Mouse (Mus musculus): ENCODE data around the gene Ccdc8.
"Not testable (repeated sequence)": the region's sequence is repeated elsewhere in the genome, so short reads cannot be mapped to it uniquely, and the experiment has no call there.

Gene Ccdc8

GRCm38 (mm10) chr7:16992451-16992807 lies at the start of gene Ccdc8:
Gene Ccdc8, plus strand, starts transcription at chr7:16992708.
- DNase-seq (ENCODE audit: low read depth, low spot score), result no peak

- DNase-seq (ENCODE audit: low read depth, low spot score), result no peak
Observed at GRCm38 (mm10) chr7:16942861-16943260, 49.6 kb upstream of the Ccdc8 start.

GRCm38 (mm10) chr7:16944061-16944807 lies 48.3 kb upstream of the Ccdc8 start, which contains the start of gene Pnmal2:
Gene Pnmal2, plus strand, starts transcription at chr7:16944682.
- DNase-seq (ENCODE audit: low read depth, low spot score), result no peak

- DNase-seq (ENCODE audit: low read depth, low spot score), result no peak
Observed at GRCm38 (mm10) chr7:16944808-16945315, 47.6 kb upstream of the Ccdc8 start.

GRCm38 (mm10) chr7:16945419-16945818 lies 47.1 kb upstream of the Ccdc8 start:
- no peak for DNase-seq (ENCODE audit: low read depth, low spot score)

GRCm38 (mm10) chr7:16946441-16947348 lies 45.8 kb upstream of the Ccdc8 start:
- DNase-seq (ENCODE audit: low read depth, low spot score), result no peak

GRCm38 (mm10) chr7:16947349-16947895 lies 45.1 kb upstream of the Ccdc8 start:
- no peak for DNase-seq (ENCODE audit: low read depth, low spot score)

GRCm38 (mm10) chr7:16947959-16948361 lies 44.5 kb upstream of the Ccdc8 start:
- DNase-seq (ENCODE audit: low read depth, low spot score), result no peak

- no peak for DNase-seq (ENCODE audit: low read depth, low spot score)
Observed at GRCm38 (mm10) chr7:16948923-16949458, 43.5 kb upstream of the Ccdc8 start.

- DNase-seq (ENCODE audit: low read depth, low spot score), result no peak
Observed at GRCm38 (mm10) chr7:16949908-16950841, 42.3 kb upstream of the Ccdc8 start.

GRCm38 (mm10) chr7:16950861-16951635 lies 41.5 kb upstream of the Ccdc8 start:
- DNase-seq (ENCODE audit: low read depth, low spot score), result no peak

- DNase-seq (ENCODE audit: low read depth, low spot score), result not testable (repeated sequence)
Observed at GRCm38 (mm10) chr7:16953776-16954175, 38.7 kb upstream of the Ccdc8 start.

GRCm38 (mm10) chr7:16955712-16956111 lies 36.8 kb upstream of the Ccdc8 start:
- no peak for DNase-seq (ENCODE audit: low read depth, low spot score)

GRCm38 (mm10) chr7:16956410-16957265 lies 35.9 kb upstream of the Ccdc8 start:
- DNase-seq (ENCODE audit: low read depth, low spot score), result no peak

- no peak for DNase-seq (ENCODE audit: low read depth, low spot score)
Observed at GRCm38 (mm10) chr7:16959539-16960187, 32.8 kb upstream of the Ccdc8 start, which contains the start of gene Pnmal1. Gene Pnmal1, plus strand, starts transcription at chr7:16959679.

GRCm38 (mm10) chr7:16961678-16962077 lies 30.8 kb upstream of the Ccdc8 start:
- no peak for DNase-seq (ENCODE audit: low read depth, low spot score)

- no peak for DNase-seq (ENCODE audit: low read depth, low spot score)
Observed at GRCm38 (mm10) chr7:16968414-16968813, 24.1 kb upstream of the Ccdc8 start.

- DNase-seq (ENCODE audit: low read depth, low spot score), result no peak
Observed at GRCm38 (mm10) chr7:16971160-16971559, 21.3 kb upstream of the Ccdc8 start.
